Mouse (Mus musculus) granulocyte monocyte progenitor cell, adult 5-6 weeks (primary cell): ENCODE measurements around the gene Cop1. TPM values are rescaled to one million over a fixed set of nuclear protein-coding genes. Genes with fewer than 3 reads are reported as not detected.

Experiments used
- ATAC-seq: replicated peaks from 2 replicates; pipeline ENCODE4 v1.8.0; 2016; ENCODE audit warnings: mild to moderate bottlenecking, moderate TSS enrichment, inconsistent platforms; ENCODE audit not compliant: poor library complexity, severe bottlenecking
- total RNA-seq, 2 experiments: library from RNA; stranded (forward) in 1 of 2; stranded (reverse) in 1 of 2; fragments of 200-712, 200-1000 nt in 1 of 2; fragments of >200 nt in 1 of 2; fragmentation: Nextera tagmentation in 1 of 2; gene quantifications; 2 replicates each; pipeline ENCODE4 v1.2.3; 2014 to 2017

Cop1 gene
- total RNA-seq, 2 experiments from 2014 or later: 81.8 to 137 TPM

- no peak for ATAC-seq
Measured at GRCm38 (mm10) chr1:159281861-159282260, 49.7 kb downstream of the Cop1 start.

DNA sequence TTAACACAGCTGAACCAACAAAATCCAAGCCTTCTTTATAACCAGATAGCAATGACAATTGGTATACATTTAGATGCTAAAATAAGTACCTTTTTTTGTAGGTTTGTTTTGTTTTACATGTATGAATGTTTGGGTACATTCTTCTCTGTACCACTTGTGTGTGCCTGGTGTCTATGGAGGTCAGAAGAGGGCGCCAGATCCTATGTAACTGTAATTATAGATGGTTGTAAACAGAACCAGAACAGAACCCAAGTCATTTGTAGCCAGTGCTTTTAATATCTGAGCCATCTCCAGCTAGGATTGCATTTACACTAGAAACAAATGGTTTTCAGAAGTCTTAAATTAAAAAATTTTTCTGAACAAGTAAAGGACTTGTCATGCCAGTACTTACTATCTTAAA lies 54.7 kb downstream of the Cop1 start:
- ATAC-seq: no peak; the same call in 1 of the 2 replicates

GRCm38 (mm10) chr1:159290219-159290618 lies 58.1 kb downstream of the Cop1 start:
- 0 out of 2 replicates have a peak, but pooled peaks have one; percentile 39 for ATAC-seq

DNA sequence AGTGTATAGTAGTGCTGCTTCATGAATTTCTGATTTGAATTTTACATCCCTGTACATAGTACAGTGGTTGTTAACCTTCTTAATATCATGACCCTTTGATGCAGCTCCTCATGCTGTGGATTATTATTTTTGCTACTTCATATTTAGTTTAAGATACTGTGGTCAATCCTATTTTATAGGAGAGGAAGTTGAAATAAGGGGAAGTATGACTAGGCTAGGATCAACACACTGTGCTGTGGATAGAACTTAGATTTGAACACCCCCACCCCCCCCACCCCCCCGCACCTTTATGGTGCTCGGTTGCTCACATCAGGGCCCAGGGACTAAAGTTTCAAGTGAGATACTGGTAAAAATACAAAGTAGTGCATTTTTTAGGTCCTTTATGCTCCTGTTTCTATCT lies 58.7 kb downstream of the Cop1 start:
- peak; percentile 92 for ATAC-seq

DNA sequence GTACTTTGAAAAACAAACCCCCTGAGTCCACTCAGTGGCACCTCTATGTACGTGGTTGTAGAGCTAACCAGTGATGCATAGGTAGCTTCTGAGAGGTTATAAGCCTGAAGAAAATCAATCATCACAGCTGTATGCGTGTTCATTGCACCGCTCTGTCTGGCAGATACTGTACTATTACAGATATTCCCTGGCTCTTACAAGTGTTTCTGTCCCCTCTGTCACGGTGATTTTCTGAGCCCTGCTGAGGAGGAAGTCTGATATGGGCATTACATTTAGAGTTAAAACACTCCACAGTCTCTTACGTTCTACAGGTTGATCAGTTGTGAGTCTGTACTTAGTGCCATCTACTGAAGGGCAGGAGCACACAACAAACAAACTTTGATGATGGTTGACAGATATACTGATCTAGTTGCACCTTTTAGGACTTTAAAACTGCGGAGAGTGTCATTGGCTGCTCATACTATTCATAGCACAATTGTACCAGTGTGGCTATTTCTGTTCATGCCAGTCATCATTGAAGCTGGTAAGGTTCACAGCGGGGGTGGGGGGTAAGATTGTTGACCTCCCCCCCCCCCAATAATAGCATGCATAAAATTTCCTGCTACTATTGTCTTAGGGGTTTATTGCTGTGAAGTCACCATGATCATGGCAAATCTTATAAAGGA lies 69.4 kb downstream of the Cop1 start:
- ATAC-seq: no peak

GRCm38 (mm10) chr1:159313625-159314024 lies 81.5 kb downstream of the Cop1 start:
- ATAC-seq: no peak

GRCm38 (mm10) chr1:159322586-159322985 lies 90.5 kb downstream of the Cop1 start:
- no peak for ATAC-seq

- no peak for ATAC-seq
Measured at GRCm38 (mm10) chr1:159331008-159331407, 98.9 kb downstream of the Cop1 start.

DNA sequence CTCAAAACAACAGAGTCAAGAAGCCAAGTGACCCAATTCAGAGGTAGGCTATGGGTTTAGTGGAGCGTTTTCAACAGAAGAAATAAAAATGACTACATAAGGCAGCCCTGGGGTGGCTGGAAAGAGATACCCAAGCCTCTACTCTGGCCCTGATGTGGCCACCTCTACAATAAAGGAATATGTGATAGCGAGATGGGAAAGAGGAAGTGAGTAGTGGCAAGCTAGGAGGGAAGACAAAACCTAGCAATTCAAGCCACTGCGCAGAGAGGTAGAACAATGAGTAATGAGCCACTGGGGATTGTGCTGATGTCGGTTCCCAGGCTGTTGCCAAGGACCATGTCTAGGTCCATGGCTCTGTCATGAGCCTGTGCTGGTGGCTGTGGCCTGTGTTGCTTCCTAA lies 102.0 kb downstream of the Cop1 start:
- ATAC-seq: peak; percentile 88

DNA sequence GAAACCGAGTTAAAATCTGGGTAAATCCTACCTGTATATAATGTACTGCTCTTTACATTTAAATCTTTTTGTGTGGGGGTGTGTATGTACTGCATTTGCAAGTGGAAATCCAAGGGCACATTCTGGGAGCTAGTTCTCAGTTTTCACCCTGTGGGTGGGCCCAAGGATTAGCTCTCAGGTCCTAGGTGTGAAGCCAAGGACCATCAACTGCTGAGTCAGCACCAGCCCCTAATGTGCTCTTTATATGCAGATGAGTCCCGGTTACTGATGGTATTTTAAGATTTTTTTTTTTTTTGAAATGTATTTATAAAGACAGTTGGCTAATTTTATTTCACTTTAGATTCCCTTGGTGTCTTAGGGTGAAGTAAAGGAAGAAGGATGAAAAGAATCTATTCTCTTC lies 110.2 kb downstream of the Cop1 start:
- no peak for ATAC-seq

DNA sequence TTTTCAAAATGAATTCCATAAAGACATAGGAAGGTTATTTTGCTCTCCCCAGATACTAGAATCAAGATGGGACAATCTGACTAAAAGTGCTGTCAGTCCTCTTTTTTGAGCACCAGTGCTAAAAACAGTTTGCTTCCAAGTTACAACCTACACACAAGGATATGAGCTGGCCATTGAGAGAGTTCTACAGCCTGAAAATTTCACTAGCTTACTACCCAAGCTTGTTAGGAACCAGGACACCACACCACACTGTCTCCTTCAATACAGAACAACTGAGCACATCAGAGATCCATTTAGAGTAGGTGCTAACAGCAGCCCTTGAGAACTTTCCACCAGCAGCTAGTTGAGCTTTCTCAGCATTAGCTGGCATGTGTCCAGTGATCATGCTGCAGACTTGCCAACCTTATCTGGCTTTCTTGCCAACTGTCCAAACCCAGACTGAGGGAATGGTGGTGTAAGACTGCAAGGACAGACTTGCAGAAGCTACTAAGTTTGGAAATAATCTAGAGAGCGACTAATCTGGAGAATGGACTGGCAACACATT lies 123.0 kb downstream of the Cop1 start:
- no peak for ATAC-seq

- no peak for ATAC-seq
Measured at GRCm38 (mm10) chr1:159358713-159359112, 126.6 kb downstream of the Cop1 start.

DNA sequence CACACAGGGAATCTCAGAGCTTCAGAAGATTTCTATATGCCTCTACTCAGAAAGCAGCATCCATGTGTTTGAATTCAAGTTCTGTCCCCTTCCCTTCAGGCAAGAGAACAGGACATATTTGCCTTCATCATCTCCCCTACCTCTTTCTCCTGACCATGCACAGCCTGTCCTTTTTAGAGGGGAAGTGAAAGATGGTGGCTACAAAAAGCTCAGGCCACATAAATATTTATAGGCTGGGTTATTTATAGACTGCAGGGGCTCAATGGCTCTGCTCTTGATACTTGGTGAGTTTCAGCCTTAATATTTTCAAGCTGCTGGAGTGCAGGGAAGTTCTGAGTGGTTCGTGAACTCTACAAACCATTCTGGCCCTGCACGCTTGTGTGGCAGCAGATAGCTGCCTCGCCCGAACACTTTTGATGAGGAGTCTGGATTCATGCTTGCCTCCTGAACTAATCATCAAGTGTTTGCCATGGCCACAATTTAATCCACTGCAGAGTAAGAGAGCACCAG lies 139.8 kb downstream of the Cop1 start:
- ATAC-seq: peak; percentile 56

- ATAC-seq: no peak
Measured at GRCm38 (mm10) chr1:159382218-159382617, 150.1 kb downstream of the Cop1 start.

DNA sequence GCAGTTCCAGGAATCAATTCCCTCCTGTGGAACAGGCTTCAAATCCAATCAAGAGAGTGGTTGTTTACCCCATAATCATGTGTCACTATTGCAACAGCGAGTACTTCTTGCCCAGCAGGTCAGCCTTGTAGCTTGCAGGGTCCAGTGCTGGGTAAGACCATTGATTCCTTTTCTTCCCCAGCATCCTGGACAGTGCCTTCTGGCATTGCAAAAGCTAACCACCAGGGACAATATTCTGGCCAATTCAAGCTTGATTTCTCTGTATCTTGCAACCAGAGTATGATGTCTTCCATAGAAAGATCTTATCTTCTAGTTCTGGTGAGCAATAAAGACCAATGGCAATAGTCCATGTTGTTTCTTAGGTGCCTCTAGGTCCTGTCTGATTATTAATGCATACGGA lies 150.8 kb downstream of the Cop1 start:
- ATAC-seq: no peak

GRCm38 (mm10) chr1:159386458-159386857 lies 154.3 kb downstream of the Cop1 start:
- no peak for ATAC-seq

DNA sequence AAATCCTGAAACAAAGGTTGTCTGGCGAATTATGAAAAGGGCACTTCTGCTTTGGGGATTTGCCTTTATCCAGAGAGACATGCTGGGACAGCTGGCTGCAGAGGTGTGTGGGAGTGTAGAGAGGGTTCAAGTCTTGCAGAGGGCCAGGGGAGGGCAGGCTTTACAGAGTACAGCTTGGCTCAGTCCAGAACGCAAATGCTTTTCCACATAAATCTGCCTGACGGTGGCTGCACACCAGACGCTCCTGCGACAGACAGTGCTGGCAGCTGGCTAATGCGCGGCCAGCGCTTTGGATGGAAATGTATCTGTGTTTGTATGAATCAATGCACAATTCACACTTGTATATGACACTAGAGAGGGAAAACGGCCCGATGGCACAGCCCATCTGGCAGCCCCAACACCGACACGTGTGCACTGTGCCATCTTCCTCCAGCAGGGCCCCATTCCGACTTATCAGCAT lies 156.5 kb downstream of the Cop1 start:
- no peak for ATAC-seq

DNA sequence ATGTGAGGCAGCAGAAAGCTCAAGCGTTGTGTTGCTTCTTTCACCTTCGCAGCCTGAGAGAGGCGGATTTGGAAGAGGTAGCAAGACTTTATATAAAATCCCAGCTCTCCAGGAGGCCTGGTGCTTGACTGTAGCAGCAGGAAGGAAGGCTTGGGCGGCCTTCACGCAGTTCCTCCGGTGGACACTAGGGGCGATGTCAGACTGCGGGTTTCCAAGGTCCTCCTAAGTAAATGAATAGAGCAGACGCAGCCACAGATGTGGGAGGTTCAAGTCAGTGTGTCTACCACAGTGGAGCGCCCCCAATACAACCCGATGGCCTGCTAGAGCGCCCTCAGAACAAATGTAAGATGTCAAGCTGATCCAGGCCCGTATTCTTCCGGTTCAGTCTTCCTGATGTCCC lies 157.9 kb downstream of the Cop1 start:
- peak; percentile 93 for ATAC-seq

GRCm38 (mm10) chr1:159392667-159393066 lies 160.5 kb downstream of the Cop1 start:
- ATAC-seq: no peak

- ATAC-seq: no peak
Measured at GRCm38 (mm10) chr1:159393070-159393699, 161.1 kb downstream of the Cop1 start.

- ATAC-seq: no peak
Measured at GRCm38 (mm10) chr1:159393931-159394330, 161.8 kb downstream of the Cop1 start.

DNA sequence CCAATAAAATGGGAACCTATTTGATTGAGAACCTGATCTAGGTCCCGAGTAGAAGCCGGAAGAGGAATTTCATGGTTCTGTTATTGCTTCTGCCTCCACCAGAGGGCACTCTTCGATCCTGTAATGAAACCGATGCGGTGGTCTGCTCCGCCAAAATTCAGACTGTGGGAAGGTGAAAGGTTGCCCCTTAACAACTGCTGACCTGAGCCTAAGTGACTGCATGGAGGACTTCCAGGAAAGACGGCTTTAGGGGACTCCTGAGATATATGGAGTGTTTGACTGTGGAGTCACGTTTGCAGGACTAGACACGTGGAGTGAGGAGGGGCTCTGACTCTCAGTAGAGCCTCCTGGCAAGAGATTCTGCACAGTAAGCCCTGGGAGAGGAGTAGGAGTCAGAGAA lies 164.4 kb downstream of the Cop1 start:
- ATAC-seq: peak; percentile 82
